Mouse (Mus musculus) natural killer cell, adult 2 months (primary cell): ENCODE data around the gene Rbm20.
"Not testable (repeated sequence)": the region's sequence is repeated elsewhere in the genome, so short reads cannot be mapped to it uniquely, and the experiment has no call there.

ENCODE experiments used
- DNase-seq, 2 experiments: peaks; one replicate each; pipeline ENCODE4 v3.0.0; 2022; ENCODE audit warnings: low spot score in 2 of 2

Gene Rbm20

GRCm38 (mm10) chr19:53676718-53677634 lies at the start of gene Rbm20:
Rbm20 (plus strand) TSS chr19:53677306.
- peak; percentile 4 to 10 for DNase-seq

- no peak for DNase-seq
Observed at GRCm38 (mm10) chr19:53638041-53638440, 39.1 kb upstream of the Rbm20 start.

DNA sequence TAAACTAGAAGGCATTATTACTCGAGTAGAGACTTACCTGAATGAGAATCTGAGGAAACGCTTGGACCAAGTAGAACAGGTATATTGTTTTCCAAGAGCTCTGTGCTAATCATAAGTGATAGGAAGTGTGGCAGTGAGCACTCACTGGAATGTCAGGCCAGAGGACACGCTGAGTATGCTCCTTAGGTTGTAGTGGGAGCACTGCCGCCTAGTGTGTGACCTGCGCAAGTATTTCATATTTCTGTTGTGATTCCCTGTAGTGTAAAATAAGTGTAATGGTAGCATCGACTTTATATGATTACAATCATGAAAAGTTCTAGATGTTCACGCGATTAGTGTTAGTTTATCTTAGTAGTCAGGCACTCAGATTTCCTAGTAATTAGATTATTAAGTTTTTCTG lies 38.4 kb upstream of the Rbm20 start:
- no peak for DNase-seq

DNA sequence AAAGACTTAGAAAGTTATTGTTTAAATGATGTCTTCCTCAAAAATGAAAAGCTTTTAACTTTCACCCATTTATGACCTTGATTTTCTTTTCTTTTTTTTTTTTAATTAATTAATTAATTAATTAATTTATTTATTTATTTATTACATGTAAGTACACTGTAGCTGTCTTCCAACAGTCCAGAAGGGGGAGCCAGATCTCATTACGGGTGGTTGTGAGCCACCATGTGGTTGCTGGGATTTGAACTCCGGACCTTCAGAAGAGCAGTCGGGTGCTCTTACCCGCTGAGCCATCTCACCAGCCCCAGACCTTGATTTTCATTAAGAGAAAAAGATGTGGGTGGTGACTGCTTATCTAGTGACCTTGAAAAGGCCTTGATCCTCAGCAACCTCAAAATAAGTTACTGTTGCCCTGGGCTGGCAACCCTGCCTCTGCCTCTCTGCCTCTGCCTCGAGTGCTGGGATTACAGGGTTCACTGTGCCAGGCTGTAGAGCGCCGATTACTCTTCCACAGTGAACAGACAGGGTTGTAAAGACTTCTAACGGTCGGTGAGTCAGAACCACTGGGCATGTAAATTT lies 33.0 kb upstream of the Rbm20 start:
- no peak for DNase-seq

GRCm38 (mm10) chr19:53647301-53647700 lies 29.8 kb upstream of the Rbm20 start:
- DNase-seq, result no peak

DNA sequence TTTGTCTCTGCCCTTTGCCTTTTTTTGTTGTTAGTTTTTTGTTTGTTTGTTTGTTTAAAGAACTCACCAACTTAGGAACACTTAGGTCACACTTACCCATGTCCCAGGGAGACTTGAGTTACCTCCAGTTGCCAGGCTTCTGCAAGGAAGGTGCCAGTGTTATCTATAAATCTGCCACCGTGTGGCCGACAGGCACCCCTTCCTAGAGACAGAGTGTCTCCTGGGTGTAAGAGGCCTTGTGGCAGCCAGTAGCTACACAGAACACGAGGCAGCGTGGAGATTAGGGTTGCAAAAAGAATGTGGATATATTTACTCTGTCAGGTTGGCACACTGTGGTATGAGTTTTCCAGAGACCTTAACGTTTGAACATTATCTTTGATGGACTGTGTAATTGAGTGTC lies 29.1 kb upstream of the Rbm20 start:
- no peak for DNase-seq

DNA sequence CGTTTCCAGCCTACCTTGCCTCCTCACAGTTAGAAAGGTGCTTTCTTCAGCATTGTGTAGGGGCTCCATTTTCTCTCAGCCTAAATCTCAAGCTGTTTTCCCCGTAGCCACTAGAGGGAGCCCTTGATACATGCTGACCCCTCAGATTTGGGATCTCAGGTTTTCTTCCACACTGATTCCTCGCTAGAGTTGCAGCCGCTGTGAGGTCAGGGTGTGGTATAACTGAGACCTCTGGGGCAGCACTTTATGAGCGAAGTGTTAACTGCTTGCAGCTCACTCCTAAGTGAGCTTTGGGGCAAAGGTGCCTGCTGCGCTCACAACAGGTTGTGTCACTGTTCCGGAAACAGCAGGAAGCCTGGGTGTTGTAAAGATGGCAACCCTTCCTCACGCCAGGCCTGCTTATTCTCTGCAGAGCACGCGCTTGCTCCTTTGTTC lies 28.3 kb upstream of the Rbm20 start:
- DNase-seq, result peak; percentile 55 to 59

GRCm38 (mm10) chr19:53649361-53649760 lies 27.7 kb upstream of the Rbm20 start:
- DNase-seq, result no peak

- DNase-seq, result no peak
Observed at GRCm38 (mm10) chr19:53649802-53650201, 27.3 kb upstream of the Rbm20 start.

GRCm38 (mm10) chr19:53650921-53651320 lies 26.2 kb upstream of the Rbm20 start:
- DNase-seq, result no peak

GRCm38 (mm10) chr19:53652267-53652666 lies 24.8 kb upstream of the Rbm20 start:
- DNase-seq, result no peak

GRCm38 (mm10) chr19:53653624-53654467 lies 23.3 kb upstream of the Rbm20 start:
- no peak for DNase-seq

GRCm38 (mm10) chr19:53656443-53656842 lies 20.7 kb upstream of the Rbm20 start:
- DNase-seq, result not testable (repeated sequence)

GRCm38 (mm10) chr19:53657437-53657836 lies 19.7 kb upstream of the Rbm20 start:
- DNase-seq, result no peak

- DNase-seq, result no peak
Observed at GRCm38 (mm10) chr19:53660722-53661420, 16.2 kb upstream of the Rbm20 start.

- DNase-seq, result no peak
Observed at GRCm38 (mm10) chr19:53661938-53662722, 15.0 kb upstream of the Rbm20 start.

DNA sequence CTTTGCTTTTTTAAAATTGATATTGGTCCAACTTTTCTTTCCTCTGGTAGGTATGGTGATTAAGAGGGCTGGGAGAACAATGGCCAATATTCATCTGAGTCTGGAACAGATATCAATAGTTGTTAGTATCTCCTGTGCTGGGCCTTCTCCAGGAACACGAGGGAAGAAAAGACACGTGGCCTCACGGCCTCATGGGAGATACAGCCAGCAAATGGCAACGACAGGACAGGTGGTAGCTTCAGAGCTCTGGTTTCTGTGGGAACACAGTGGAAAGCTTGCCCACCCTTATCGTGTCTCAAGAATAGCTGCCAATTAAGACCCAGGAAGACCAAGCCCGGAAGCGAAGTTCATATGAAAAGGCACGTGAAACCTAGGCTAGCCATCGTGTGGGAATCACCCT lies 12.3 kb upstream of the Rbm20 start:
- DNase-seq, result no peak

DNA sequence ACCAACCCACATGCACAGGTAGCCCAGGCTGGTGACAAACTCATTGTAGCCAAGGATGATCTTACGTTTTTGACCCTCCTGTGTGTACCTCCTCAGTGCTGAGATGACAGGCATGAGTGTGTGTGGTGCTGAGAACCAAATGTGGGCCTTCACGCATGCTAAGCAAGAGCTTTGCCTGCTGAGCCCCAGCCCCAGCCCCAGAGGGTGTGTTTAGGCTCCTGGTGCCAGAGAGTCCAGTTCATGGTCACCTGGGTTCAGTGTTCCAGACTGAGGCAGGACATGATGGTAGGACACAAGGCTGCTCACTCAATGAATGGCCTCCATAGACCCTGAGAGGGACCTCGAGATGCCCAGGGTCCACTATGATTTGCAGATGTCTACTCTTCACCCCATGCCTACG lies 11.7 kb upstream of the Rbm20 start:
- no peak for DNase-seq

GRCm38 (mm10) chr19:53666708-53667107 lies 10.4 kb upstream of the Rbm20 start:
- no peak for DNase-seq

- DNase-seq, result no peak
Observed at GRCm38 (mm10) chr19:53668821-53669220, 8.3 kb upstream of the Rbm20 start.

GRCm38 (mm10) chr19:53670625-53671141 lies 6.4 kb upstream of the Rbm20 start:
- DNase-seq, result no peak
